Mouse (Mus musculus) limb, embryonic 15.5 days (tissue): ENCODE measurements around the gene H2-M10.2. TPM values are rescaled to one million over a fixed set of nuclear protein-coding genes. Genes with fewer than 3 reads are reported as not detected.
"Not testable (repeated sequence)": the region's sequence is repeated elsewhere in the genome, so short reads cannot be mapped to it uniquely, and the experiment has no call there.

Source experiments
- ATAC-seq: fragments of 200-750 bp; cut with Nextera tagmentation; 2 replicates; pipeline ENCODE4 v1.8.0; 2017; ENCODE audit warnings: low read depth, moderate TSS enrichment; ENCODE audit not compliant: insufficient number of reproducible peaks, low FRiP score, low TSS enrichment
- H3K27ac ChIP-seq: fragments of 300-500 bp; sonication (generic); 2 replicates; pipeline ENCODE4 v1.5.1; 2015; ENCODE audit warnings: moderate library complexity, mild to moderate bottlenecking, inconsistent platforms
- H3K27me3 ChIP-seq: fragments of 300-500 bp; sonication (generic); 2 replicates; pipeline ENCODE4 v1.6.1; 2015; ENCODE audit warnings: inconsistent platforms
- H3K36me3 ChIP-seq: fragments of 300-500 bp; sonication (generic); 2 replicates; pipeline ENCODE4 v1.6.1; 2015; ENCODE audit warnings: inconsistent platforms
- H3K4me1 ChIP-seq: fragments of 300-500 bp; sonication (generic); 2 replicates; pipeline ENCODE4 v1.6.1; 2015; ENCODE audit warnings: inconsistent platforms
- H3K4me2 ChIP-seq: fragments of 300-500 bp; sonication (generic); 2 replicates; pipeline ENCODE4 v1.6.1; 2015; ENCODE audit warnings: mild to moderate bottlenecking, inconsistent platforms
- H3K4me3 ChIP-seq: fragments of 300-500 bp; sonication (generic); 2 replicates; pipeline ENCODE4 v1.5.1; 2015; ENCODE audit warnings: mild to moderate bottlenecking, inconsistent platforms
- H3K9ac ChIP-seq: fragments of 300-500 bp; sonication (generic); 2 replicates; pipeline ENCODE4 v1.6.1; 2015; ENCODE audit warnings: inconsistent platforms
- H3K9me3 ChIP-seq: fragments of 300-500 bp; sonication (generic); 2 replicates; pipeline ENCODE4 v1.6.1; 2016; ENCODE audit warnings: inconsistent platforms
- WGBS: fragments of 180-500 bp; shearing (Covaris S2); methylation state at CpG from one replicate; pipeline ENCODE4 v1.1.7; 2015; 5-methylcytosine and 5-hydroxymethylcytosine counted together
- polyA plus RNA-seq: library from polyadenylated mRNA; unstranded; fragments of >200 nt; fragmentation: Nextera tagmentation; extraction: Ambion mirVana; gene quantifications from 2 replicates; pipeline ENCODE4 v1.2.1, GENCODE M21; 2015

H2-M10.2 gene
- polyA plus RNA-seq: not detected in 2 replicates

GRCm38 (mm10) chr17:36286390-36286789, at the start of gene H2-M10.2:
TSS of gene H2-M10.2 (minus strand) at chr17:36286490.
- 92% methylated on average over 2 of the region's 2 CpGs for WGBS
- peaks cover 8% of the 10 kb centered on the region for H3K36me3 ChIP-seq
- no peak for ATAC-seq

GRCm38 (mm10) chr17:36326055-36326454, 39.8 kb upstream of the H2-M10.2 start, which contains the start of gene H2-M10.1:
TSS of gene H2-M10.1 (minus strand) at chr17:36326155.
- Histone ChIP-seq H3K9me3 (no peaks in the 10 kb centered on the region), H3K27ac (no peak within 1 kb of the TSS), H3K27me3 (no peaks in the 10 kb centered on the region), H3K4me1 (no peaks in the 10 kb centered on the region), H3K9ac (no peak within 1 kb of the TSS), H3K4me2 (no peak within 1 kb of the TSS), H3K4me3 (no peak within 1 kb of the TSS), H3K36me3 (no peaks in the 10 kb centered on the region)
- no peak for ATAC-seq
- WGBS: 89% methylated on average over 4 of the region's 4 CpGs

More at GRCm38 (mm10) chr17:36286390-36286789, at the start of gene H2-M10.2:
- H3K9ac ChIP-seq: no peak within 1 kb of the TSS
- no peaks in the 10 kb centered on the region for H3K4me1 ChIP-seq
- no peak within 1 kb of the TSS for H3K4me2 ChIP-seq
- no peak within 1 kb of the TSS for H3K4me3 ChIP-seq
- H3K9me3 ChIP-seq: no peaks in the 10 kb centered on the region
- H3K27ac ChIP-seq: no peak within 1 kb of the TSS
- no peaks in the 10 kb centered on the region for H3K27me3 ChIP-seq

GRCm38 (mm10) chr17:36315689-36316253, 29.5 kb upstream of the H2-M10.2 start:
- no peaks in the 10 kb centered on the region for H3K27me3 ChIP-seq
- no peaks in the 10 kb centered on the region for H3K36me3 ChIP-seq
- peak overlapping the region; percentile 41 for H3K4me3 ChIP-seq
- ATAC-seq: no peak
- no peak overlapping the region for H3K9ac ChIP-seq
- no peaks in the 10 kb centered on the region for H3K9me3 ChIP-seq
- H3K27ac ChIP-seq: no peak overlapping the region
- no peaks in the 10 kb centered on the region for H3K4me1 ChIP-seq
- peak overlapping the region; percentile 50 for H3K4me2 ChIP-seq
- 18% methylated on average over 5 of the region's 5 CpGs for WGBS

- Histone ChIP-seq H3K9me3 (no peaks in the 10 kb centered on the region), H3K27me3 (no peaks in the 10 kb centered on the region), H3K4me2 (peak overlapping the region; percentile 50), H3K36me3 (no peaks in the 10 kb centered on the region), H3K4me3 (peak overlapping the region; percentile 41), H3K9ac (peak overlapping the region; percentile 4; the same call in 1 of the 2 replicates), H3K4me1 (no peaks in the 10 kb centered on the region), H3K27ac (no peak overlapping the region)
- WGBS: under 1% methylated on average over 19 of the region's 19 CpGs
- ATAC-seq: no peak
These were observed 28.9 kb upstream of the H2-M10.2 start for GRCm38 (mm10) chr17:36315041-36315688.

GRCm38 (mm10) chr17:36314511-36314910, 28.2 kb upstream of the H2-M10.2 start:
- Histone ChIP-seq H3K9ac (no peak overlapping the region), H3K36me3 (no peaks in the 10 kb centered on the region), H3K9me3 (no peaks in the 10 kb centered on the region), H3K4me1 (no peaks in the 10 kb centered on the region), H3K27me3 (no peaks in the 10 kb centered on the region), H3K27ac (no peak overlapping the region), H3K4me2 (peak overlapping the region; percentile 50), H3K4me3 (peak overlapping the region; percentile 41)
- 3% methylated on average over 9 of the region's 9 CpGs for WGBS
- no peak for ATAC-seq

- Histone ChIP-seq H3K9ac (no peak overlapping the region), H3K9me3 (no peaks in the 10 kb centered on the region), H3K4me2 (no peak overlapping the region), H3K27ac (no peak overlapping the region), H3K27me3 (no peaks in the 10 kb centered on the region), H3K36me3 (no peaks in the 10 kb centered on the region), H3K4me1 (no peaks in the 10 kb centered on the region), H3K4me3 (no peak overlapping the region)
- WGBS: 30% methylated on average over 1 of the region's 1 CpGs
- no peak for ATAC-seq
These were observed 23.0 kb upstream of the H2-M10.2 start for GRCm38 (mm10) chr17:36309293-36309692.

GRCm38 (mm10) chr17:36308855-36309254, 22.6 kb upstream of the H2-M10.2 start:
- H3K4me2 ChIP-seq, H3K9ac ChIP-seq, H3K4me1 ChIP-seq, H3K4me3 ChIP-seq, ATAC-seq, H3K27me3 ChIP-seq, H3K36me3 ChIP-seq, H3K27ac ChIP-seq, H3K9me3 ChIP-seq: not testable (repeated sequence)
- WGBS: 1% methylated on average over 3 of the region's 3 CpGs

- H3K9ac ChIP-seq: no peak overlapping the region
- no peak overlapping the region for H3K4me2 ChIP-seq
- WGBS: 93% methylated on average over 4 of the region's 4 CpGs
- no peak for ATAC-seq
- H3K4me1 ChIP-seq: no peaks in the 10 kb centered on the region
- no peaks in the 10 kb centered on the region for H3K27me3 ChIP-seq
- no peak overlapping the region for H3K27ac ChIP-seq
- H3K4me3 ChIP-seq: no peak overlapping the region
- H3K36me3 ChIP-seq: peaks cover 28% of the 10 kb centered on the region
- H3K9me3 ChIP-seq: no peaks in the 10 kb centered on the region
These were observed 4.6 kb downstream of the H2-M10.2 start for GRCm38 (mm10) chr17:36281521-36282245.

- 85% methylated on average over 4 of the region's 4 CpGs for WGBS
- H3K4me1 ChIP-seq: peaks cover 34% of the 10 kb centered on the region
- H3K27ac ChIP-seq: no peak overlapping the region
- no peaks in the 10 kb centered on the region for H3K9me3 ChIP-seq
- H3K36me3 ChIP-seq: peaks cover 24% of the 10 kb centered on the region
- no peak overlapping the region for H3K4me2 ChIP-seq
- H3K9ac ChIP-seq: no peak overlapping the region
- no peak for ATAC-seq
- no peak overlapping the region for H3K4me3 ChIP-seq
- H3K27me3 ChIP-seq: no peaks in the 10 kb centered on the region
These were observed 11.5 kb downstream of the H2-M10.2 start for GRCm38 (mm10) chr17:36274776-36275175.

- Histone ChIP-seq H3K36me3 (peaks cover 22% of the 10 kb centered on the region), H3K9me3 (no peaks in the 10 kb centered on the region), H3K9ac (no peak overlapping the region), H3K27ac (no peak overlapping the region), H3K27me3 (no peaks in the 10 kb centered on the region), H3K4me3 (no peak overlapping the region), H3K4me1 (peaks cover 35% of the 10 kb centered on the region), H3K4me2 (no peak overlapping the region)
- ATAC-seq: no peak
- 86% methylated on average over 4 of the region's 4 CpGs for WGBS
These were observed 12.5 kb downstream of the H2-M10.2 start for GRCm38 (mm10) chr17:36273796-36274195.

- Histone ChIP-seq H3K9ac (0 out of 2 replicates have a peak overlapping the region, but pooled peaks have one; percentile 95), H3K27me3 (no peaks in the 10 kb centered on the region), H3K4me1 (peaks cover 35% of the 10 kb centered on the region), H3K4me2 (peak overlapping the region; percentile 82), H3K9me3 (no peaks in the 10 kb centered on the region), H3K4me3 (peak overlapping the region; percentile 90), H3K27ac (no peak overlapping the region), H3K36me3 (peaks cover 22% of the 10 kb centered on the region)
- WGBS: 80% methylated on average over 9 of the region's 9 CpGs
- ATAC-seq: no peak
These were observed 13.5 kb downstream of the H2-M10.2 start for GRCm38 (mm10) chr17:36272643-36273366.
